Mouse (Mus musculus) bone marrow macrophage, adult 2 months (primary cell): ENCODE results near the gene Cyp1a2. TPM values are rescaled to one million over a fixed set of nuclear protein-coding genes. Genes with fewer than 3 reads are reported as not detected.
A peak's percentile ranks its signal among the peaks of the same experiment; 100 is the strongest.

Source experiments
- H3K27ac ChIP-seq: 2 replicates; pipeline ENCODE4 v1.5.1; 2012; ENCODE audit warnings: low read depth, low read length; ENCODE audit not compliant: insufficient read depth
- H3K4me1 ChIP-seq: 2 replicates; pipeline ENCODE4 v1.6.1; 2012; ENCODE audit warnings: low read length; ENCODE audit not compliant: control insufficient read depth, insufficient read depth
- H3K4me3 ChIP-seq: 2 replicates; pipeline ENCODE4 v1.5.1; 2012; ENCODE audit warnings: mild to moderate bottlenecking, low read length, moderate library complexity; ENCODE audit not compliant: insufficient read depth
- CTCF ChIP-seq: IDR thresholded peaks from 2 replicates; pipeline ENCODE4 v1.5.1; 2012; ENCODE audit warnings: low read depth, mild to moderate bottlenecking, low read length, moderate library complexity
- POLR2A ChIP-seq: IDR thresholded peaks from 2 replicates; pipeline ENCODE4 v1.6.1; 2012; ENCODE audit warnings: mild to moderate bottlenecking, low read depth, low read length, borderline replicate concordance
- polyA plus RNA-seq: library from polyadenylated mRNA; stranded (reverse); fragments of >200 nt; gene quantifications from 2 replicates; pipeline ENCODE4 v1.2.4, GENCODE M21; 2012; ENCODE audit not compliant: missing spikeins, insufficient read depth, insufficient read length

Cyp1a2 gene
- polyA plus RNA-seq, 1 experiment, result not detected

GRCm38 (mm10) chr9:57708068-57708719 lies 24.7 kb upstream of the Cyp1a2 start, which contains the start of gene Edc3:
TSS of gene Edc3 (plus strand) at chr9:57708540.
- Histone ChIP-seq H3K4me1 (peaks cover 2% of the 10 kb centered on the region), H3K4me3 (peak within 1 kb of the TSS; percentile 88), H3K27ac (peak within 1 kb of the TSS; percentile 29)
- TF ChIP-seq CTCF (no peak), POLR2A (peak; percentile 60; the same call in 1 of the 2 replicates)

- TF ChIP-seq POLR2A (no peak), CTCF (no peak)
- Histone ChIP-seq H3K4me3 (no peak overlapping the region), H3K27ac (no peak overlapping the region)
Observed at GRCm38 (mm10) chr9:57706496-57706895, 23.0 kb upstream of the Cyp1a2 start.

GRCm38 (mm10) chr9:57698466-57699150 lies 15.1 kb upstream of the Cyp1a2 start:
- TF ChIP-seq POLR2A (no peak), CTCF (no peak)
- Histone ChIP-seq H3K27ac (no peak overlapping the region), H3K4me3 (no peak overlapping the region), H3K4me1 (no peaks in the 10 kb centered on the region)

More at GRCm38 (mm10) chr9:57706496-57706895, 23.0 kb upstream of the Cyp1a2 start:
- H3K4me1 ChIP-seq, result peaks cover 2% of the 10 kb centered on the region

- H3K4me3 ChIP-seq, result no peak overlapping the region
- TF ChIP-seq CTCF (no peak), POLR2A (no peak)
- no peak overlapping the region for H3K27ac ChIP-seq
- H3K4me1 ChIP-seq, result no peaks in the 10 kb centered on the region
Observed at GRCm38 (mm10) chr9:57697380-57697779, 13.9 kb upstream of the Cyp1a2 start.

- no peak overlapping the region for H3K27ac ChIP-seq
- no peaks in the 10 kb centered on the region for H3K4me1 ChIP-seq
- H3K4me3 ChIP-seq, result peak overlapping the region; percentile 27
- TF ChIP-seq CTCF (no peak), POLR2A (no peak)
Observed at GRCm38 (mm10) chr9:57696380-57697285, 13.1 kb upstream of the Cyp1a2 start.

- H3K27ac ChIP-seq, result no peak overlapping the region
- TF ChIP-seq CTCF, result no peak
- no peak for TF ChIP-seq POLR2A
- H3K4me3 ChIP-seq, result no peak overlapping the region
- H3K4me1 ChIP-seq, result no peaks in the 10 kb centered on the region
Observed at GRCm38 (mm10) chr9:57694108-57694507, 10.6 kb upstream of the Cyp1a2 start.

- no peak overlapping the region for H3K4me3 ChIP-seq
- H3K4me1 ChIP-seq, result no peaks in the 10 kb centered on the region
- TF ChIP-seq POLR2A, result no peak
- no peak for TF ChIP-seq CTCF
- no peak overlapping the region for H3K27ac ChIP-seq
Observed at GRCm38 (mm10) chr9:57688606-57689005, 5.1 kb upstream of the Cyp1a2 start.

- no peaks in the 10 kb centered on the region for H3K4me1 ChIP-seq
- no peak overlapping the region for H3K4me3 ChIP-seq
- H3K27ac ChIP-seq, result no peak overlapping the region
- TF ChIP-seq CTCF (peak; percentile 31), POLR2A (no peak)
Observed at GRCm38 (mm10) chr9:57688158-57688557, 4.7 kb upstream of the Cyp1a2 start.

- no peak for TF ChIP-seq POLR2A
- TF ChIP-seq CTCF, result no peak
Observed at GRCm38 (mm10) chr9:57687751-57688150, 4.2 kb upstream of the Cyp1a2 start, which contains the start of gene Cyp1a1. TSS of gene Cyp1a1 (plus strand) at chr9:57687928.

More at GRCm38 (mm10) chr9:57687751-57688150, 4.2 kb upstream of the Cyp1a2 start, which contains the start of gene Cyp1a1:
- Histone ChIP-seq H3K4me3 (no peak within 1 kb of the TSS), H3K4me1 (no peaks in the 10 kb centered on the region), H3K27ac (no peak within 1 kb of the TSS)
